Mouse (Mus musculus): ENCODE measurements at regions not wholly inside any gene's neighbourhood (a gene's known extent, or its start where the extent isn't known, plus 50 kb on each side); places are given as distances from the start of the nearest gene placed in this dataset.

DNA sequence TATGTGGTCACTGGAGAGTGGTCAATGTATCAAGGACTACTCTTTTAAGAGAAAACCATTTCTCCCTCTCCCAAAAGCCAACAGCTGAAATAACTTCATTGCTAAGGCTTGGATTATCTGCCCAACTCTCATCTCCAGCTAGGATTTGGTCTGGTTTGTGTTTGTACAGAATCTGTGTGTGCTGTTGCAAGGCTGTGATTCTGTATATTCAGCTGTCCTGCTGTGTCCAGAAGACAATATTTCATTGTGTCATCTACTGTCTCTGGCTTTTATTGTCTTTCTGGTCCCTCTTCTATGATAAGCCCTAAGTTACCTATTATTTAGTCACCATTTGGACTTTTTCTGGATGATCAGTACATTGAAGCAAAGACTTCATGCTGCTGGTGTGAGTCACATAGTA is 110.9 kb downstream of the Cenpc1 start:
- Histone ChIP-seq H3K4me2 (replicated peaks) (no peak overlapping the region), H3K9me3 (no peaks in the 10 kb centered on the region), H3K9ac (no peak overlapping the region), H3K36me3 (no peaks in the 10 kb centered on the region), H3K27ac (no peak overlapping the region), H3K27me3 (no peaks in the 10 kb centered on the region), H3K4me3 (no peak overlapping the region), H3K4me1 (no peaks in the 10 kb centered on the region)
- ATAC-seq (ENCODE audit: low FRiP score, low read depth), result no peak

DNA sequence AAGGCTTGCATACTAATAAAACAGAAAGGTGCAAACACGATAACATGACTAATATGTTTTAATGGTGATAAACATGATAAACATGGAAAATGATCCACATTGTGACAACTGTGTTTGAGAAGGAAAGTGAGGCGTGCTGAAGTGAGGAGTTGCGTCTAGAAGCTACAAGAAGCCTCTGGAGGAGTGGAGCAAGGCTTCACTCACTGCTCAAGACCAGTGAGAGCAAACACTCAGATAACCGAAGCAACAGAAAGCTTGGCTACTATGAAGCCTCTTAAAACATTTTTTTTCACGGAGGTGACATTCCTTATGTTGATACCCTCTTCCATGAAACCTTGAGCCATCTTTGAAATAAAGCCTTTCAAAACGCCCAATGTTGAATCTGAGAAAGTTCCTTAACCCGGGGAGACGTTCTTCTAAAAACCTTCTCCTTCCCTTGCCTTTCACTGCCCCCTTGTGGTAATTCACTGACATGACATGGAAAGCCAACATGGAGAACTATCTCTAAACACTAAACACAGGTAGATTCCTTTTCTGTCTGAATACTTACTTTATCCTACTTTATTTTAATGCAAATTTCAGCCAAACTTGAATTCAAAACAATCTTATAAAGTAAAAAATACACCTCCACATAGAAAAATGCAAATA is 128.6 kb downstream of the Cenpc1 start:
- WGBS, result 36% methylated on average over 8 of the region's 8 CpGs
- H3K27me3 ChIP-seq, result no peaks in the 10 kb centered on the region
- no peak overlapping the region for H3K9ac ChIP-seq
- H3K4me2 ChIP-seq (replicated peaks), result no peak overlapping the region; the same call in 1 of the 2 replicates
- no peak overlapping the region for H3K4me3 ChIP-seq
- no peak overlapping the region for H3K27ac ChIP-seq
- H3K4me1 ChIP-seq, result no peaks in the 10 kb centered on the region
- no peaks in the 10 kb centered on the region for H3K36me3 ChIP-seq
- no peak for ATAC-seq (ENCODE audit: low FRiP score, low read depth)
- no peaks in the 10 kb centered on the region for H3K9me3 ChIP-seq

DNA sequence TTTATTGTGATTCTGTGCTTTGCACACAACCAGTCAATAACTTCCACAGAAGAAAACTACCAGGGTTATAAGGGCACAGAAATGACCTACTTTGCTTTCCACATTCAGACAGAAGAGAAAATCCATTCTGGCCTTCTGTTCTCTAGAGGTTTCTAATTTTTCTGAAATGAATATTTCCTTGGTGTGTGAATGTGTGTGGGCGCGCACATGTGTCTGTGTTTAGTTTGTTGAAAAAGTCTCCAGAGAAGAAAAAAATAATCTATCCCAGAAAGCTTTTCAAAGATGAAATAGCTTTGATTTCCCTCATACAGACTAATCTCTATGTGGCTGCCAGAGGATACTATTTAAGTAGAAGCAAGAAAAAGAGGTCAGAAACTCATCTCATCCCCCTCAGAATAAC is 147.1 kb downstream of the Cenpc1 start:
- H3K36me3 ChIP-seq, result no peaks in the 10 kb centered on the region
- no peak for ATAC-seq (ENCODE audit: low FRiP score, low read depth)
- H3K4me3 ChIP-seq, result no peak overlapping the region
- H3K4me2 ChIP-seq (replicated peaks), result no peak overlapping the region
- H3K9me3 ChIP-seq, result no peaks in the 10 kb centered on the region
- H3K27ac ChIP-seq, result no peak overlapping the region
- WGBS, result 87% methylated on average over 2 of the region's 2 CpGs
- no peaks in the 10 kb centered on the region for H3K4me1 ChIP-seq
- no peak overlapping the region for H3K9ac ChIP-seq
- no peaks in the 10 kb centered on the region for H3K27me3 ChIP-seq

DNA sequence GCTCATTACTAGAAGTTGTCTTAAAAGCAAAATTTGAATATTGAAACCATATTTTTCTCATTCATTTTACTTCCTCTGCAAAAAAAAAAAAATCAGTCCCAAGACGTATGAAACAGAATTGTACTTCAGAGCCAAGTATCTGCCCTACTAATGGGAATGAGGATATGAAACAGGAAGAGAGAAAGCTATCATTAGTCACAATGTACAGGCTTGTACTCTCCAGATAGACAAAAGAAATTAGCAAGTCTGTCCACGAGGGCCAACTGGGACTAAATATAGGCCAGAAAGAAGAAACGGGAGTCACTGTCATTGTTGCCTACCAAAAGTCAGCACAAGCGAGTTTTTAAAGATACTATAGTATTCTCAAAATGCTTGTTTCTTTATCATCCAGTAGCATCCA is 150.4 kb downstream of the Cenpc1 start:
- Histone ChIP-seq H3K4me3 (no peak overlapping the region), H3K9me3 (no peaks in the 10 kb centered on the region), H3K27me3 (no peaks in the 10 kb centered on the region), H3K4me1 (no peaks in the 10 kb centered on the region), H3K9ac (no peak overlapping the region), H3K4me2 (replicated peaks) (no peak overlapping the region), H3K36me3 (no peaks in the 10 kb centered on the region), H3K27ac (no peak overlapping the region)
- no peak for ATAC-seq (ENCODE audit: low FRiP score, low read depth)
- WGBS, result 73% methylated on average over 4 of the region's 4 CpGs

DNA sequence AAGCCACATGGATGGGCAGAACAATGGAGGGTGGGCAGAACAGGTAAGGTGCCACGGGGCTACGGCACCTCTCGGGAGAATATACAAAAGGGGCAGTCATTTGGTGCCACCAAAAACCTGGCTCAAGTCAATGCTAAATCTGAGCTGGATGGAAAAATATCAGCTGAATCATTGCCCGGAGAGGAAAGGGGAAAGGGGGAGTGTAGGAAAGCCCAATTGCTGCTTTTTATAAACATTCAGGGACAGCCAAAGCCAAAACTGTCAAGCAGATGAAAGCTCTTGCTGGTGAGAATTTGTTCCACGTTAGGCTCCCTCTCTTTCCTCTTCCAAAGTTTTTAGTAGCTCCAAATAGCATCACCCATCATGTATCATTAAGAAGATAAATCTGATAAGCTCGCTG is 168.9 kb downstream of the Cenpc1 start:
- H3K36me3 ChIP-seq, result no peaks in the 10 kb centered on the region
- H3K4me1 ChIP-seq, result no peaks in the 10 kb centered on the region
- no peaks in the 10 kb centered on the region for H3K9me3 ChIP-seq
- H3K27me3 ChIP-seq, result no peaks in the 10 kb centered on the region
- H3K4me3 ChIP-seq, result no peak overlapping the region
- no peak overlapping the region for H3K4me2 ChIP-seq (replicated peaks)
- 81% methylated on average over 6 of the region's 6 CpGs for WGBS
- ATAC-seq (ENCODE audit: low FRiP score, low read depth), result no peak
- H3K9ac ChIP-seq, result no peak overlapping the region
- no peak overlapping the region for H3K27ac ChIP-seq

DNA sequence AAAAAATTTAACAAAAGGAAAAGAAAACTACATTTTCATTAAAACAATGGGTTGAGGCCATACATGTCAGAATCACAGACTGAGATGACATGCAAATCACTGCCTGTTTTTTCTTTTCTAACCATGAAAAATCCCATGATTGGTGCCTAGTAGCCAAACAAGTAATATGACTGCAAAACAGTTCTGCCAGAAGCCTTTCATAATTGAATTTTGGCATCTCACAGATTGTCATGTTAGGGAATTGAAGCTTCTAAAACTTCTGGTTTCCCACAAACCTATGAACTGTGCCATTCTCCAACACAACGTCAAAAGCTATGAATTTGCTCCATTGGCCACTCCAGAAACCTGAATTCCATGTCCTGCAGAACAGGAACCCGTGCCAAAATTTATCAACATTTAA is 169.6 kb downstream of the Cenpc1 start:
- WGBS, result 79% methylated on average over 2 of the region's 2 CpGs
- H3K4me1 ChIP-seq, result no peaks in the 10 kb centered on the region
- ATAC-seq (ENCODE audit: low FRiP score, low read depth), result no peak

DNA sequence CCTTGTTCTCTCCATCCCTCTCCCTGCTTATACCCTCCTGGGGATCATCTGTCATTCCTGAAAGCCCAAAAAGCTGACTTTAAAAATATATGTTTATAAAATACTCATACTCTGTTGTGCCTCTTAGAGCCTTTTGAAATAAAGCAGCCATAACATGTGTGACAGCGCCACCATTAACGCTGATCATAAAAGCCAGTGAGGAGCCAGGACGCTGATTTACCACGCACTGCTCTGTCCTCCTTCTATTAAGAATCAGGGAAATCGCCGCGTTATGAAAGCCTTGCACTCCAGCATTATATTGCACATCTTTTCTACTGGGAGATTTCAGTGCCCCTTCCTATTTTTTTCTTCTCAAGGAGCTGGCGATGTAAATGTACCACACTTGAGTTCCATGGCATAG is 195.1 kb downstream of the Cenpc1 start:
- Histone ChIP-seq H3K27ac (no peak overlapping the region), H3K9me3 (no peaks in the 10 kb centered on the region), H3K4me2 (replicated peaks) (no peak overlapping the region), H3K27me3 (no peaks in the 10 kb centered on the region), H3K4me3 (no peak overlapping the region), H3K4me1 (no peaks in the 10 kb centered on the region), H3K9ac (no peak overlapping the region), H3K36me3 (no peaks in the 10 kb centered on the region)
- WGBS, result 78% methylated on average over 8 of the region's 8 CpGs
- ATAC-seq (ENCODE audit: low FRiP score, low read depth), result no peak

More for the DNA sequence above, 169.6 kb downstream of the Cenpc1 start:
- Histone ChIP-seq H3K36me3 (no peaks in the 10 kb centered on the region), H3K4me3 (no peak overlapping the region), H3K9me3 (no peaks in the 10 kb centered on the region), H3K27me3 (no peaks in the 10 kb centered on the region), H3K9ac (no peak overlapping the region), H3K4me2 (replicated peaks) (no peak overlapping the region), H3K27ac (no peak overlapping the region)

DNA sequence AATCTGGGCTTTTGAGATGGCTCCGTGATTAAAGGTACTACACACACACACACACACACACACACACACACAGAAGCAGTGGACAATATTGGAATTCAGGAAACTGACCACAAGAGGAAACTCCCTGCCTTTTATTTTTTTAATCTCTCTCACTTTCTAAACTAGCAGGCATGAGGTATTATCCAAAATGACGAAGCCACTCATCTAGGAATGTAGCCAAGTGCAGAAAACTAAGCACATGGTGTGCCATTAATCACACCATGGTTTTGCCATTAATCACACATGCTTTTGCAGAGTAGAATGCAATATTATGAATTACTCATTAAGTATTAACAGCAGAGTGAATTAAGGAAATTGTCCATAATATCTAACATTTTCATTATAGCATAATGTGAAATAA is 232.8 kb downstream of the Cenpc1 start:
- no peak overlapping the region for H3K4me3 ChIP-seq
- WGBS, result 67% methylated on average over 2 of the region's 2 CpGs
- no peaks in the 10 kb centered on the region for H3K27me3 ChIP-seq
- H3K9ac ChIP-seq, result no peak overlapping the region
- H3K4me2 ChIP-seq (replicated peaks), result no peak overlapping the region
- H3K4me1 ChIP-seq, result no peaks in the 10 kb centered on the region
- H3K36me3 ChIP-seq, result no peaks in the 10 kb centered on the region
- H3K27ac ChIP-seq, result no peak overlapping the region
- ATAC-seq (ENCODE audit: low FRiP score, low read depth), result no peak
- no peaks in the 10 kb centered on the region for H3K9me3 ChIP-seq

DNA sequence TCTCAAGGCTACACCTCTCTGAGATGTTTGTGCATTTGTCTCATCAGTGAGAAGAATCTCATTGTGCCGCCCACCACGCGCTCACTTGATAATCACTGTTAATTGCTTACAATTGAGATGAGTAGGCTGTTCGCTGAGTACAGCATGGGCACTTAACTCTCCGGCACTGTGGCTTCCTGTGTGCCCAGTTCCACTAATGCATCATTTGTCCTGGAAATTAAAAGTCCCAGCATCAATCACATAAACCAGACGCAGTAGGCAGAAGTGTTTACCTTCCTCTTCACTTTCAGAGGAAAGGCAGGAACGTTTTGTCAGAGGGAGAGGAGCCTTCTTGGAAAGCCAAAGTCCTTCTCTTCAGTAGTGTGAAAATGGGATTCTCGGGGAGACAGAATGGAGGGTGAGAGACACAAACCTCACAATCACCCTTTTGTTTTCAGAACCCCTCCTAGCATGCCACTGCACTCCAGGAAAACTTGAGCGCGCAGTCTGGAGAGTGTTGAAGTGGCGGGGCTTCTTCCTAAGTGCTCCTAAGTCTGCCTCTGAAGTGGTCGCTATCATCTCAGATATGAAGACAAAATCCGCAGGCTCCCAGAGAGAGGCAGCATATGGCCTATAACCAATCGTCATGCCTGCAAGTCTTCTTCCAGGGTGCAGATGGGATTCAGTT is 269.7 kb downstream of the Cenpc1 start:
- no peak for ATAC-seq (ENCODE audit: low FRiP score, low read depth)
- 73% methylated on average over 14 of the region's 14 CpGs for WGBS
- no peak overlapping the region for H3K4me2 ChIP-seq (replicated peaks)

DNA sequence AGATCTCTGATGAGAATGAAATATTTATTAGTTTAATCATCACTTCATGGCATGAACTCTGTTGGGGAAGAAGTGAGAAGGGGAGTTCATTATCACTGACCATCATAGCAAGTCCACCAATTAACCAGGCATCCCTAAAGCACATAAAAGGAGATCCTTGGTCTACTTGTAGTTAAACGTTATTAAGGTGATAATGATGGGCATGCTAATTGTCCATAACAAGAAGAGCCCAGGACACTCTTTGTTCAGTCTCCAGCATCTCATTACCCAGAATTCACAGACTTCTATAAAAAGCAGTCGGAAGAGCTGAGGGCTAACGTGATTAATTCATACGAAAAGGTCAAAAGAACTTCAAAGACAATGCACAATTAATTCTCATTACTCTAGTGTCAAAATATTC is 272.2 kb downstream of the Cenpc1 start:
- Histone ChIP-seq H3K4me3 (no peak overlapping the region), H3K4me1 (no peaks in the 10 kb centered on the region), H3K9me3 (no peaks in the 10 kb centered on the region), H3K27ac (no peak overlapping the region), H3K27me3 (no peaks in the 10 kb centered on the region), H3K4me2 (replicated peaks) (no peak overlapping the region), H3K9ac (no peak overlapping the region), H3K36me3 (no peaks in the 10 kb centered on the region)
- WGBS, result 76% methylated on average over 4 of the region's 4 CpGs
- ATAC-seq (ENCODE audit: low FRiP score, low read depth), result no peak

More for the DNA sequence above, 269.7 kb downstream of the Cenpc1 start:
- Histone ChIP-seq H3K36me3 (no peaks in the 10 kb centered on the region), H3K27me3 (no peaks in the 10 kb centered on the region), H3K4me1 (no peaks in the 10 kb centered on the region), H3K9ac (no peak overlapping the region), H3K9me3 (no peaks in the 10 kb centered on the region), H3K4me3 (no peak overlapping the region), H3K27ac (no peak overlapping the region)

DNA sequence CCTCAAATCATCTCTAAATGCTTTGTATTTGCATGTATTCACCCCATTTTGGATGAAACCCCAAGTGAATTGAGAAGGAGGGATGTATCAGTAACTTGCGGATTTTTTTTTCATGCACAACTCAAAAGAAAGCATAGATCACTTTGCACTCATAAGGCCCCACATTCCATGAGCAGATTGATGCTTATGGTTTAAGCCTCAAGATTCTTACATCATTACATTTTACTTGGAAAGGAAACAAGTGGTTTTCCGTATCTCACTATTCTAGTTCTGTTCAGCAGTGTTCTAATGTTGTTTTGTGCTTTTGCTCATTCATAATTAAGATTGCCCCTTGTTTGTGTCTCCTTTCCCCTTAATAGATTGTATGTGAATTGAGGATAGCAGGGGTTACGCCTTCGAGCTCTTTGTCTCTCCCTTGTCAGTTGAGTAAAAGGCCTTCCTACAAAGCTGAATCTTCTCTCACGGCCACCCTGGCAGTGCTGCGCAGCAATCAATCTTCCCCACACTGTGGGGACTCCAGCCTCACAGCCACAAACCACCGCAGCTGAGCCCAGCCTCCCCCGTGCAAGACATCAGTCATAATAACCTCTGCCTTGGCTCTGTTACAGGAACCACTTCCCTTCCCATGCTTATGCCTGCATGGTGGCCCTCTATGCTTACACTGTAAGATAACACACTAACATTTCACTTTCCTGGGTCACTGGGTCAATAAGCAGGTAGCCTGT is 284.5 kb downstream of the Cenpc1 start:
- no peak for ATAC-seq (ENCODE audit: low FRiP score, low read depth)
- Histone ChIP-seq H3K36me3 (no peaks in the 10 kb centered on the region), H3K4me3 (no peak overlapping the region), H3K27me3 (no peaks in the 10 kb centered on the region), H3K4me2 (replicated peaks) (no peak overlapping the region), H3K9ac (no peak overlapping the region), H3K9me3 (no peaks in the 10 kb centered on the region), H3K27ac (no peak overlapping the region), H3K4me1 (peaks cover 4% of the 10 kb centered on the region; the same call in 1 of the 2 replicates)
- WGBS, result 48% methylated on average over 8 of the region's 8 CpGs

DNA sequence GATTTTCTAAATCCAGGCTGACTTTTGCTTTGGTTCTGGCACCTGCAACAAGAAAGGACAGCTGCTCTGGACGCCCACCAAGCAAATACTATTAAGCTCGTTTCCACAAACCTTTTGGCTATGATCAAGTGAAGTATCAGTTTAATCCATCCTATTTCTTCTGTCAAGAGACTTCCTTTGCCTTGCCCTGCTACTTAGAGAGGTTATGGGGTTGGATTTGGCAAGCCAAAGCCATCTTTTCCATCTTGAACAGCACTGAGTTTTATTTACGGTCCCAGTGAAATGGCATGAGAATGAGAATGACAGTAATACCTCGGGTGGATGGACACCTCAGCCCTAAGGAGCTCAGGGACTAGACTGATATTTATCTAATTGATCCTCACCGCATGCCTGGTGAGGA is 285.4 kb downstream of the Cenpc1 start:
- no peaks in the 10 kb centered on the region for H3K9me3 ChIP-seq
- H3K4me3 ChIP-seq, result no peak overlapping the region
- H3K27ac ChIP-seq, result no peak overlapping the region
- H3K27me3 ChIP-seq, result no peaks in the 10 kb centered on the region
- H3K9ac ChIP-seq, result no peak overlapping the region
- no peak for ATAC-seq (ENCODE audit: low FRiP score, low read depth)
- no peak overlapping the region for H3K4me2 ChIP-seq (replicated peaks)
- H3K4me1 ChIP-seq, result no peaks in the 10 kb centered on the region
- WGBS, result 72% methylated on average over 5 of the region's 5 CpGs
- H3K36me3 ChIP-seq, result no peaks in the 10 kb centered on the region
